Mouse (Mus musculus): ENCODE measurements around the gene Lama5. TPM values are rescaled to one million over a fixed set of nuclear protein-coding genes. Genes with fewer than 3 reads are reported as not detected.

Gene Lama5
- 1.5 and 1.9 TPM in 2 replicates for polyA plus RNA-seq (2015; fragmentation: Nextera tagmentation; extraction: Ambion mirVana)

DNA sequence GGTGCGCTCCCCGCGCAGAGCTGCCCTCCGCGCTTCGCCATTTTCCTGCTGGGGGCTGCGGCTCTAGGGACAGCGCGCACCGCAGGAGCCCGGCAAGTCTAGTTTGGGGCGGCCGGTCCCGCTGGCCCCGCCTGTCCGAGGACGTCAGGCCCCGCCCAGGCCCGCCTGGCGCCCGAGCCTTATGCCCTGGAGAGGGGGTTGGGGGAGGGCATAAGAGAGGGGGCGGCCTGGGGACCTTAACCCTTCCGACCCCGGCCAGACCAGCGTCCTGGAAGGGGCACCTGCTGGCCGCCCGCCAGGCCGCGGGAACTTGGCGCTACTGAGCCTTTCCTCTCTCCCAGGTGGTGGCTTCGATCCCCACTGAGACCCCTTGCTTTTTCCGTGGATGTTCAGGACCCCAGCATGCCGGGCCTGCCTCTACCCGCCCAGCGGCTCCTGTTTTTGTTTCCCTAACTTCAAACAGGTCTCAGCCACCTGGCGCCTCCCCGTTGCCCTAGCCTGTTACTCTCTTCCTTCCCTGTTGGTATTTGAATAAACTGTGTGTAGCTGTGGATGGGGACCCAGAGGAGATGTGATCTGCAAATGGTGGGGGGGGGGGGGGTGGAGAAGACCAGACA is at the start of gene Lama5:
Gene Lama5, minus strand, starts transcription at position 98 of the 617 bp plus-strand sequence.
- under 1% methylated on average over 31 of the region's 37 CpGs for WGBS (ENCODE audit: insufficient replicate concordance)
- H3K36me3 ChIP-seq, result no peaks in the 10 kb centered on the region
- no peak within 1 kb of the TSS for H3K27ac ChIP-seq
- peaks cover 40% of the 10 kb centered on the region for H3K4me1 ChIP-seq (replicated peaks)
- H3K4me3 ChIP-seq (replicated peaks), result peak within 1 kb of the TSS; percentile 59
- H3K27me3 ChIP-seq, result peaks cover 61% of the 10 kb centered on the region
- peak within 1 kb of the TSS; percentile 39 for H3K9ac ChIP-seq
- ATAC-seq (ENCODE audit: low read depth) (peak; percentile 52), DNase-seq (peak; percentile 39)
- H3K9me3 ChIP-seq (replicated peaks), result no peaks in the 10 kb centered on the region
- H3K4me2 ChIP-seq, result peak within 1 kb of the TSS; percentile 77

DNA sequence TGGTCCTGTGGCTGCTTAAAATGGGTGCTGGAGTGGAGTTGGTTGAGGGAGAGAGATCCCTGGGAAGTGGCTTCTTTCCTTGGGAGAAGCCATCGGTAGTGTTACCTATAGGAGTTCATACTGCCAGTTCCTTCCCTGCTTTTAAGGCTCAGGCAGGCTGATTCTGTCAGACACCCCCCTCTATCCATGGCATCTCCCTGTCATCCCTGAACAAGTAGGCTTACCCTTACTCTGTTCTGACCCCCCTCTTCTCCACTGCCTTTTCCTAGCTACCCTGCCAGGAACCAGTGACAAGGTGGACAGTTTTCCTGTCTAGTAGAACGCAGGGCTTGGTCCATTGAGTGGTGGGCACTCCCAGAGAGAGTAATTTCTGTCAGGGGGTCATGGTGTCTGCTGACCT is 48.9 kb upstream of the Lama5 start:
- 80% methylated on average over 2 of the region's 2 CpGs for WGBS (ENCODE audit: insufficient replicate concordance)
- Histone ChIP-seq H3K27ac (no peak overlapping the region), H3K4me1 (replicated peaks) (peaks cover 61% of the 10 kb centered on the region), H3K36me3 (peaks cover 17% of the 10 kb centered on the region; the same call in 1 of the 2 replicates), H3K9ac (0 out of 2 replicates have a peak overlapping the region, but pooled peaks have one; percentile 65), H3K9me3 (replicated peaks) (no peaks in the 10 kb centered on the region), H3K4me2 (peak overlapping the region; percentile 74), H3K4me3 (replicated peaks) (no peak overlapping the region), H3K27me3 (no peaks in the 10 kb centered on the region)
- DNase-seq (no peak), ATAC-seq (ENCODE audit: low read depth) (no peak)

GRCm38 (mm10) chr2:180273394-180274244 is 48.0 kb upstream of the Lama5 start, which contains the start of gene Cables2:
Gene Cables2 (minus strand): TSS chr2:180273496.
- H3K4me3 ChIP-seq (replicated peaks), result peak within 1 kb of the TSS; percentile 82
- peak within 1 kb of the TSS; percentile 69 for H3K27ac ChIP-seq
- no peaks in the 10 kb centered on the region for H3K27me3 ChIP-seq
- peak; percentile 93 for ATAC-seq (ENCODE audit: low read depth)
- H3K36me3 ChIP-seq, result peaks cover 20% of the 10 kb centered on the region; the same call in 1 of the 2 replicates
- H3K9ac ChIP-seq, result peak within 1 kb of the TSS; percentile 95
- no peaks in the 10 kb centered on the region for H3K9me3 ChIP-seq (replicated peaks)
- WGBS (ENCODE audit: insufficient replicate concordance), result 4% methylated on average over 68 of the region's 68 CpGs
- peak within 1 kb of the TSS; percentile 98 for H3K4me2 ChIP-seq
- DNase-seq, result peak; percentile 90
- H3K4me1 ChIP-seq (replicated peaks), result peaks cover 61% of the 10 kb centered on the region

- H3K27me3 ChIP-seq, result no peaks in the 10 kb centered on the region
- ATAC-seq (ENCODE audit: low read depth) (peak; percentile 49), DNase-seq (no peak)
- peak overlapping the region; percentile 98 for H3K4me2 ChIP-seq
- no peaks in the 10 kb centered on the region for H3K9me3 ChIP-seq (replicated peaks)
- H3K36me3 ChIP-seq, result peaks cover 25% of the 10 kb centered on the region
- WGBS (ENCODE audit: insufficient replicate concordance), result 1% methylated on average over 33 of the region's 37 CpGs
- peak overlapping the region; percentile 82 for H3K4me3 ChIP-seq (replicated peaks)
- peak overlapping the region; percentile 95 for H3K9ac ChIP-seq
- H3K4me1 ChIP-seq (replicated peaks), result peaks cover 61% of the 10 kb centered on the region
- peak overlapping the region; percentile 69 for H3K27ac ChIP-seq
Observed at GRCm38 (mm10) chr2:180272884-180273321, 47.2 kb upstream of the Lama5 start.

GRCm38 (mm10) chr2:180271804-180272395 is 46.2 kb upstream of the Lama5 start:
- 77% methylated on average over 5 of the region's 5 CpGs for WGBS (ENCODE audit: insufficient replicate concordance)

GRCm38 (mm10) chr2:180270537-180271255 is 45.0 kb upstream of the Lama5 start:
- no peak overlapping the region for H3K4me3 ChIP-seq (replicated peaks)
- peak overlapping the region; percentile 26; the same call in 1 of the 2 replicates for H3K9ac ChIP-seq
- H3K27ac ChIP-seq, result peak overlapping the region; percentile 23; the same call in 1 of the 2 replicates
- H3K4me2 ChIP-seq, result no peak overlapping the region
- DNase-seq (no peak), ATAC-seq (ENCODE audit: low read depth) (no peak)
- H3K27me3 ChIP-seq, result no peaks in the 10 kb centered on the region
- peaks cover 40% of the 10 kb centered on the region for H3K4me1 ChIP-seq (replicated peaks)
- no peaks in the 10 kb centered on the region for H3K9me3 ChIP-seq (replicated peaks)
- WGBS (ENCODE audit: insufficient replicate concordance), result 69% methylated on average over 7 of the region's 7 CpGs
- H3K36me3 ChIP-seq, result peaks cover 36% of the 10 kb centered on the region

More at GRCm38 (mm10) chr2:180271804-180272395, 46.2 kb upstream of the Lama5 start:
- peak overlapping the region; percentile 95 for H3K9ac ChIP-seq
- H3K9me3 ChIP-seq (replicated peaks), result no peaks in the 10 kb centered on the region
- ATAC-seq (ENCODE audit: low read depth) (no peak), DNase-seq (no peak)
- peaks cover 52% of the 10 kb centered on the region for H3K4me1 ChIP-seq (replicated peaks)
- no peak overlapping the region for H3K27ac ChIP-seq
- peaks cover 32% of the 10 kb centered on the region for H3K36me3 ChIP-seq
- H3K27me3 ChIP-seq, result no peaks in the 10 kb centered on the region
- peak overlapping the region; percentile 82 for H3K4me3 ChIP-seq (replicated peaks)
- peak overlapping the region; percentile 98 for H3K4me2 ChIP-seq

GRCm38 (mm10) chr2:180269329-180269728 is 43.7 kb upstream of the Lama5 start:
- DNase-seq (no peak), ATAC-seq (ENCODE audit: low read depth) (no peak)
- no peaks in the 10 kb centered on the region for H3K27me3 ChIP-seq
- H3K4me3 ChIP-seq (replicated peaks), result no peak overlapping the region
- 82% methylated on average over 10 of the region's 10 CpGs for WGBS (ENCODE audit: insufficient replicate concordance)
- no peaks in the 10 kb centered on the region for H3K9me3 ChIP-seq (replicated peaks)
- H3K4me2 ChIP-seq, result no peak overlapping the region
- H3K36me3 ChIP-seq, result peaks cover 43% of the 10 kb centered on the region
- H3K9ac ChIP-seq, result no peak overlapping the region
- H3K27ac ChIP-seq, result no peak overlapping the region
- peaks cover 34% of the 10 kb centered on the region for H3K4me1 ChIP-seq (replicated peaks)

GRCm38 (mm10) chr2:180267955-180268354 is 42.3 kb upstream of the Lama5 start:
- DNase-seq (no peak), ATAC-seq (ENCODE audit: low read depth) (no peak)
- Histone ChIP-seq H3K4me1 (replicated peaks) (peaks cover 27% of the 10 kb centered on the region), H3K4me2 (no peak overlapping the region), H3K27ac (no peak overlapping the region), H3K27me3 (no peaks in the 10 kb centered on the region), H3K4me3 (replicated peaks) (no peak overlapping the region), H3K36me3 (peaks cover 55% of the 10 kb centered on the region), H3K9me3 (replicated peaks) (no peaks in the 10 kb centered on the region), H3K9ac (0 out of 2 replicates have a peak overlapping the region, but pooled peaks have one; percentile 8)
- WGBS (ENCODE audit: insufficient replicate concordance), result 62% methylated on average over 2 of the region's 2 CpGs

GRCm38 (mm10) chr2:180262891-180263290 is 37.2 kb upstream of the Lama5 start:
- no peak overlapping the region for H3K4me2 ChIP-seq
- peaks cover 80% of the 10 kb centered on the region for H3K36me3 ChIP-seq
- WGBS (ENCODE audit: insufficient replicate concordance), result 78% methylated on average over 10 of the region's 10 CpGs
- no peaks in the 10 kb centered on the region for H3K9me3 ChIP-seq (replicated peaks)
- no peak overlapping the region for H3K9ac ChIP-seq
- ATAC-seq (ENCODE audit: low read depth) (no peak), DNase-seq (no peak)
- H3K4me3 ChIP-seq (replicated peaks), result no peak overlapping the region
- peaks cover 16% of the 10 kb centered on the region for H3K4me1 ChIP-seq (replicated peaks)
- no peak overlapping the region for H3K27ac ChIP-seq
- no peaks in the 10 kb centered on the region for H3K27me3 ChIP-seq

GRCm38 (mm10) chr2:180262441-180262840 is 36.8 kb upstream of the Lama5 start:
- Histone ChIP-seq H3K4me3 (replicated peaks) (no peak overlapping the region), H3K9ac (no peak overlapping the region), H3K36me3 (peaks cover 78% of the 10 kb centered on the region), H3K4me2 (no peak overlapping the region), H3K4me1 (replicated peaks) (peaks cover 21% of the 10 kb centered on the region), H3K9me3 (replicated peaks) (no peaks in the 10 kb centered on the region), H3K27ac (no peak overlapping the region), H3K27me3 (no peaks in the 10 kb centered on the region)
- DNase-seq, result no peak
- no peak for ATAC-seq (ENCODE audit: low read depth)
- 63% methylated on average over 3 of the region's 3 CpGs for WGBS (ENCODE audit: insufficient replicate concordance)

Measured in liver, embryonic 13.5 days (tissue).